Mouse (Mus musculus): ENCODE data around the gene Klk12. TPM values are rescaled to one million over a fixed set of nuclear protein-coding genes. Genes with fewer than 3 reads are reported as not detected.
A peak's percentile ranks its signal among the peaks of the same experiment; 100 is the strongest.

Klk12 gene
- polyA plus RNA-seq, 1 experiment, result not detected

- H3K4me1 ChIP-seq (ENCODE audit: control insufficient read depth, insufficient read depth, low read length), result peaks cover 9% of the 10 kb centered on the region
- H3K36me3 ChIP-seq (ENCODE audit: control insufficient read depth, insufficient read depth, low read length), result no peaks in the 10 kb centered on the region
- no peak within 1 kb of the TSS for H3K4me3 ChIP-seq (ENCODE audit: control insufficient read depth, low read depth, low read length)
- no peak within 1 kb of the TSS for H3K27ac ChIP-seq (ENCODE audit: control insufficient read depth, insufficient read depth, low read depth, low read length)
- H3K27me3 ChIP-seq (ENCODE audit: control insufficient read depth, insufficient read depth, low read length), result no peaks in the 10 kb centered on the region
- TF ChIP-seq CTCF (IDR thresholded peaks at IDR 0.05; ENCODE audit: control insufficient read depth, insufficient read depth, insufficient replicate concordance, low read depth, low read length) (no peak), POLR2A (IDR thresholded peaks at IDR 0.05; ENCODE audit: control insufficient read depth, low read depth, low read length) (no peak)
These were observed 12.0 kb downstream of the Klk12 start, which contains the start of gene Klk10 for GRCm38 (mm10) chr7:43780746-43781145. TSS of gene Klk10 (plus strand) at chr7:43781035.

GRCm38 (mm10) chr7:43781541-43781940 lies 12.8 kb downstream of the Klk12 start:
- no peak overlapping the region for H3K27ac ChIP-seq (ENCODE audit: control insufficient read depth, insufficient read depth, low read depth, low read length)
- TF ChIP-seq CTCF (IDR thresholded peaks at IDR 0.05; ENCODE audit: control insufficient read depth, insufficient read depth, insufficient replicate concordance, low read depth, low read length) (no peak), POLR2A (IDR thresholded peaks at IDR 0.05; ENCODE audit: control insufficient read depth, low read depth, low read length) (no peak)
- H3K36me3 ChIP-seq (ENCODE audit: control insufficient read depth, insufficient read depth, low read length), result no peaks in the 10 kb centered on the region
- no peaks in the 10 kb centered on the region for H3K27me3 ChIP-seq (ENCODE audit: control insufficient read depth, insufficient read depth, low read length)
- peaks cover 9% of the 10 kb centered on the region for H3K4me1 ChIP-seq (ENCODE audit: control insufficient read depth, insufficient read depth, low read length)
- H3K4me3 ChIP-seq (ENCODE audit: control insufficient read depth, low read depth, low read length), result no peak overlapping the region

GRCm38 (mm10) chr7:43782275-43783265 lies 13.9 kb downstream of the Klk12 start:
- Histone ChIP-seq H3K36me3 (ENCODE audit: control insufficient read depth, insufficient read depth, low read length) (no peaks in the 10 kb centered on the region), H3K4me1 (ENCODE audit: control insufficient read depth, insufficient read depth, low read length) (peaks cover 9% of the 10 kb centered on the region), H3K27ac (ENCODE audit: control insufficient read depth, insufficient read depth, low read depth, low read length) (no peak overlapping the region), H3K27me3 (ENCODE audit: control insufficient read depth, insufficient read depth, low read length) (no peaks in the 10 kb centered on the region), H3K4me3 (ENCODE audit: control insufficient read depth, low read depth, low read length) (peak overlapping the region; percentile 36)
- TF ChIP-seq CTCF (IDR thresholded peaks at IDR 0.05; ENCODE audit: control insufficient read depth, insufficient read depth, insufficient replicate concordance, low read depth, low read length), result peak; percentile 87
- no peak for TF ChIP-seq POLR2A (IDR thresholded peaks at IDR 0.05; ENCODE audit: control insufficient read depth, low read depth, low read length)

GRCm38 (mm10) chr7:43785286-43785685 lies 16.6 kb downstream of the Klk12 start:
- TF ChIP-seq POLR2A (IDR thresholded peaks at IDR 0.05; ENCODE audit: control insufficient read depth, low read depth, low read length) (no peak), CTCF (IDR thresholded peaks at IDR 0.05; ENCODE audit: control insufficient read depth, insufficient read depth, insufficient replicate concordance, low read depth, low read length) (peak; percentile 13; the same call in 1 of the 2 replicates)
- Histone ChIP-seq H3K27ac (ENCODE audit: control insufficient read depth, insufficient read depth, low read depth, low read length) (no peak overlapping the region), H3K36me3 (ENCODE audit: control insufficient read depth, insufficient read depth, low read length) (no peaks in the 10 kb centered on the region), H3K4me3 (ENCODE audit: control insufficient read depth, low read depth, low read length) (no peak overlapping the region), H3K4me1 (ENCODE audit: control insufficient read depth, insufficient read depth, low read length) (peaks cover 9% of the 10 kb centered on the region), H3K27me3 (ENCODE audit: control insufficient read depth, insufficient read depth, low read length) (no peaks in the 10 kb centered on the region)

- no peaks in the 10 kb centered on the region for H3K36me3 ChIP-seq (ENCODE audit: control insufficient read depth, insufficient read depth, low read length)
- H3K27ac ChIP-seq (ENCODE audit: control insufficient read depth, insufficient read depth, low read depth, low read length), result no peak overlapping the region
- no peaks in the 10 kb centered on the region for H3K27me3 ChIP-seq (ENCODE audit: control insufficient read depth, insufficient read depth, low read length)
- H3K4me3 ChIP-seq (ENCODE audit: control insufficient read depth, low read depth, low read length), result no peak overlapping the region
- TF ChIP-seq CTCF (IDR thresholded peaks at IDR 0.05; ENCODE audit: control insufficient read depth, insufficient read depth, insufficient replicate concordance, low read depth, low read length), result no peak
- no peak for TF ChIP-seq POLR2A (IDR thresholded peaks at IDR 0.05; ENCODE audit: control insufficient read depth, low read depth, low read length)
- no peaks in the 10 kb centered on the region for H3K4me1 ChIP-seq (ENCODE audit: control insufficient read depth, insufficient read depth, low read length)
These were observed 19.4 kb downstream of the Klk12 start for GRCm38 (mm10) chr7:43788096-43788495.

GRCm38 (mm10) chr7:43789295-43789694 lies 20.6 kb downstream of the Klk12 start:
- H3K36me3 ChIP-seq (ENCODE audit: control insufficient read depth, insufficient read depth, low read length), result no peaks in the 10 kb centered on the region
- H3K27me3 ChIP-seq (ENCODE audit: control insufficient read depth, insufficient read depth, low read length), result no peaks in the 10 kb centered on the region
- no peak overlapping the region for H3K27ac ChIP-seq (ENCODE audit: control insufficient read depth, insufficient read depth, low read depth, low read length)
- no peak for TF ChIP-seq POLR2A (IDR thresholded peaks at IDR 0.05; ENCODE audit: control insufficient read depth, low read depth, low read length)
- TF ChIP-seq CTCF (IDR thresholded peaks at IDR 0.05; ENCODE audit: control insufficient read depth, insufficient read depth, insufficient replicate concordance, low read depth, low read length), result no peak
- no peaks in the 10 kb centered on the region for H3K4me1 ChIP-seq (ENCODE audit: control insufficient read depth, insufficient read depth, low read length)
- no peak overlapping the region for H3K4me3 ChIP-seq (ENCODE audit: control insufficient read depth, low read depth, low read length)

GRCm38 (mm10) chr7:43791591-43791990 lies 22.9 kb downstream of the Klk12 start, which contains the start of gene Klk9:
TSS of gene Klk9 (plus strand) at chr7:43791891.
- Histone ChIP-seq H3K36me3 (ENCODE audit: control insufficient read depth, insufficient read depth, low read length) (no peaks in the 10 kb centered on the region), H3K4me1 (ENCODE audit: control insufficient read depth, insufficient read depth, low read length) (peaks cover under 1% of the 10 kb centered on the region; the same call in 1 of the 2 replicates), H3K27me3 (ENCODE audit: control insufficient read depth, insufficient read depth, low read length) (no peaks in the 10 kb centered on the region), H3K4me3 (ENCODE audit: control insufficient read depth, low read depth, low read length) (no peak within 1 kb of the TSS), H3K27ac (ENCODE audit: control insufficient read depth, insufficient read depth, low read depth, low read length) (no peak within 1 kb of the TSS)
- TF ChIP-seq POLR2A (IDR thresholded peaks at IDR 0.05; ENCODE audit: control insufficient read depth, low read depth, low read length) (no peak), CTCF (IDR thresholded peaks at IDR 0.05; ENCODE audit: control insufficient read depth, insufficient read depth, insufficient replicate concordance, low read depth, low read length) (no peak)

Data from testis, adult 2 months (tissue).